Mouse (Mus musculus): ENCODE results near the gene Usp46.
"Not testable (repeated sequence)": the region's sequence is repeated elsewhere in the genome, so short reads cannot be mapped to it uniquely, and the experiment has no call there.

Usp46 gene

DNA sequence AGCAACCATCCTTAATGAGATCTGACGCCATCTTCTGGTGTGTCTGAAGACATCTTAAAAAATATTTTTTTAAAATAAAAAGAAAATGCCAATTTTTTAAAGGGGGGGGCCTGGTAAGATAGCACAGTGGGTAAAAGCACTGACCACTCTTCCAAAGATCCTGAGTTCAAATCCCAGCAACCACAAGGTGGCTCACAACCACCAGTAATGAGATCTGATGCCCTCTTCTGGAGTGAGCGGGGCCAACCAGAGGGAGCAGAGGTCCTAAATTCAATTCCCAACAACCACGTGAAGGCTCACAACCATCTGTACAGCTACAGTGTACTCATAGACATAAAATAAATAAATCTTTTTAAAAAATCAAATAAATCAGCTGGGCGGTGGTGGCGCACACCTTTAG is 2.3 kb upstream of the Usp46 start:
- DNase-seq (ENCODE audit: low read depth, low spot score): not testable (repeated sequence)

DNA sequence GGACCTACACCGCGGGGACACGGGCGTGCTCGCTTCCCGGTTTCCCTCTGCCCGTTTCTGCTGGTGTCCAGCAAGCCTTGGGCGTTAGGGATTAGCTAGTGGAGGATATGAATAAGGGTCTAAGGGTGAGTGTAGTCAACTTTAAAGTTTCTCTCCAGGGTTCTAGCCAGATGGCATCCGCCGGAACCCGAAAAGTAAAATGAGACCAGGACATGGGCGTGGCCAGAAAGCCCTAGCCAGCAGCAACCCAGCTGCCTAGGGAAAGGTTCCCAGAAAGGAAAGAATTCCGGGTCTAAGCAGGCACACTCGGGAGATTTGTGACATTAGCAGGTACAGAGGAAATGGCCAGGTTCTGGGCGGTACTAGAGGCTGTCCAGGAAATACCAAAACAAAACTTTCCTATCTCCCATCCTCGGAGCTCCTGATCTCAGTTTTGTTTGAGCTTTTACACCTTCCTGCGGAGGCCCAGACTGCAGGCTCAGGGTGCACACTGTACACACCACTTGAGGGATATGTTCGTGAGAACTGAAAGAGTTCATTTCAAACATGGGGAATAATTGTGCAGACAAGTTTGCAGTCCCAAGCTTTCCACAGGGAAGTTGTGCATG is 587 bp upstream of the Usp46 start:
- peak; percentile 47 for DNase-seq (ENCODE audit: low read depth, low spot score)

DNA sequence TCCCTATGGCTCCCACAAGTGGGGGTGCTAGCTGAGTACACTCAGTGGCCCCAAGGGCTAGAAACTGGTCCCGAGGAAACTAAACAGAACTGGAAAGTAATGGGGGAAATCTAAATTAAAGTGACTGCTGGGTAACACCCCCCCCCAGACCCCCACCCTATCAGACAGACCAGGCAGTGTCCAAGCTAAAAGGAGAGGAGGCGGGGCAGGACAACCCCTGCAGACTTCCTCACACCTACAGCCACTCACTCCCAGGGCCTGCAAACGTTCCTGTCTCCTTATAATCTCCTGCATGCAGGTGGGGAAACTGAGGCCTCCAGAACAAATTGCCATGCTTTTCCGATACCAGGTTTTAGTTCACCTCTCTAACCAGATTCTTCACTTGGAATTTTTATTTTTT is 885 bp downstream of the Usp46 start:
- DNase-seq (ENCODE audit: low read depth, low spot score): no peak

DNA sequence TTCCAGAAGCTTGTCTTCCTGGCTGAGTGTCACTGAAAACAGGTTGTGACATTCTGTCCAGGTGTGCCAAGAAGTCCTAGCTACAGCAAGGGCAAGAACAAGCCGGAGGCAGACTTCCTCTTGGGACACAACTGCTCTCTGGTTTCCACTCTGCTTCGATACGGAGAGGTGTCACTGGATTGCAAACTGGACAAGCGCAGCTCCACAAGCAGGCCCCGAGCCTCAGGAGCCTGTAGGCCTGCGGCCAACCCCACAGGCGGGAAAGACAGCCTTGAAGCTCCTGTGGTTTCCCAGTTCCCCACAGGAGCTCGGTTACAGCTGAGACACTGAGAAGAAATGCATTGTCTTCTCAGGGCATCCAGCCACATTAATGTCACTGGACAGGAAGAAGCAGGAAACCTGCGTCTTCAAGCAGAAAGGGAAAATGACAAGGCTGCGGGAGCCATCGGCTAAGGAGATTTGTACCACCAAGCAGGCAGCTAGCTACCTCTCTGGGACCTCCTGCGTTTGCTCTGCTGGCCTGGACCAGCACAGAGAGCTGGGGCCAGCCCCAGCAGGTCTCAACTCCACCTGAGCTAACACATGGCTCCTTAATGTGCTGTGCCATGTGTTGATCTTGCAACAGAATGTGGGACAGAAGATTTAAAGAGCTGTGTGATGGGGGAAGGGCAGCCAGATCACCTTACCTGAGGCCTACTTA is 1.7 kb downstream of the Usp46 start:
- no peak for DNase-seq (ENCODE audit: low read depth, low spot score)

DNA sequence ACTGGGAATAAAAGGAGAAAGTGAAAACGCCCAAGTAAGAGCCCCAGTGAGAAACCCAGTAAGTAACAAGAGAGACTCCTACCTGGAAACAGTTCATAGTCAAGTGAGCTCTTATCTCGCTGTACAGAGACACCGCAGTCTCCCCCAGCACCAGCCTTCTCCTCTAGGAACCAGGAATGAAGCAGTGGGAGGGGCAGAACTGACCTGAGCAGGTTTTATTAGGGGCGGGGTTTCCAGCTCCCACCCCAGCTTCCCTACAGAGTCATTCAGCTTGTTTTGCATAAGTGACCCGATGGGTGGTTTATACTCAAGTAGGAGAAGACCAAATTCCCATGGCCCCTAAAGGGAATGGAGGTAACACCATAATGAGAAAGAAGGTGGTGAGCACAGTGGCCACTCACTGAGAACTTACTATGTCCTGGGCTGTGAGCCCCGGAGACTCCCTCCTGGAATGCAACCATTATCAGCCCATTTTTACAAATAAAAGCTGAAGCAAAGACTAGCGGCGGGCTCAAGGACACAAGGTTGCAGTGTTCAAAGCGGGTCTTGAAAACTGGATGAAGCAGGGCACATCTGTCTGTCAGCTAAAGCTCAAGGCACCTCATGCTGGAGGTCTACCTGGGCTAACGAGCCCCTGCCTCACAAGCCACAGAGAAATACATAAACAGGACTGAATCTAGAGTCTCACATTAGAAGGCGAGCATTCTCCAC is 2.5 kb downstream of the Usp46 start:
- DNase-seq (ENCODE audit: low read depth, low spot score): peak; percentile 67

DNA sequence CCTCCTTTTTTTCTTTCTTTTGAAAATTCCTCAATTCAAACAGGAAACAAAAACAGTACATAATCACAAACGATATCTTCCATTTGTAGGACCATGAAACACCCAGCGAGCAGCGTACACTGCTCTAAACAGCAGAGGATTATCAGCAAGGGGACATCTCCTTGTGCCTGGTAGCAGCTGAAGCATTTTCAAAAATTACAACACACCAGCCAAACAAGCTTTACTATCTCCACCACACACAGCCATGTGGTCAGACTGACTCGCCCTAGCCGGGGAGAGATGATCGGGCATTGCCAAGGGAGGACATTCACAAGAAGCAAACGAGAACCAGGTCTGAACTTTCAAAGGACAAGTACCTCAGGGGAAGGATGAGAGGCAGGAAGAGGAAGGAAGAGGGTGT is 3.4 kb downstream of the Usp46 start:
- no peak for DNase-seq (ENCODE audit: low read depth, low spot score)

DNA sequence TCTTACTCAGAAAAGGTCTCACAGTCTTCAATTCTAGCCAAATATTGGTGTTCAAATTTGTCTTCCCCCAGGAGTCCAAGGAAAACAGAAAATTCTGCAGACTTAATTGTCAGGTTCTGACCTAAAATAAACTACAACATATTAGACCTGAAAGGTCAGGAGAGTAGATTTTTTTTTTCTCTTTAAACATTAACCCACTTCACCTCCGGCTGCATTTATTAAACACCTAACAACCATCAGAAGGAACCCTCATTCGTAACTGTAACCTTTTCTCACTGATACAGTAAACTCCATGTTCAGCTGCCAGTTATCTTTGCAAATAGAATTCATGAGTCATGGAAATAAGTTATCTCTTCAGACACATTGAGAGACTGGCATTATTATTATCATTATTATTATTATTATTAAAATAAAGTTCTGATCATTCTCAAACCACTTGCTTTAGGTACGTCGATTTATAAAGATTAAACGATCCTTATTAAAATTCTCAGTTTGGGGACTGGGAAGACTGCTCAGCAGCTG is 4.9 kb downstream of the Usp46 start:
- DNase-seq (ENCODE audit: low read depth, low spot score): no peak

DNA sequence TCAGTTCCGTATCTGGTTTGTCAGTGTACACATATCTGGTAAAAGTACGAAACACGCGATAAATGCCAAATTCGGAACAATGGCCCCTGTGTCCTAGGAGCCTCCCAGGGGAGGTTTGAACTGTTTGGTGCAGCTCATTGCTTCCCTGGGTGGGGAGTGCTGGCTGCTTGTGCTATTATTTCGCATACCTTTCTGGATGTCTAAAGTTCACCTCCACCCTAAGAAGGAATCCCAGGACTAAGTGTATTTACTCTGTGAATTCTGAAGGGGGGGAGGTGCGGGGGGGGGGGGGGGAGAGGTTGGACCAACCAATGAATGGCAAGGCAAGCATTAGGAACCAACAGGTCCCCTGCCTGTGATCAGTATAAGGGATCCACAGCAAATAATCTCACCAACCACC is 6.0 kb downstream of the Usp46 start:
- DNase-seq (ENCODE audit: low read depth, low spot score): no peak

DNA sequence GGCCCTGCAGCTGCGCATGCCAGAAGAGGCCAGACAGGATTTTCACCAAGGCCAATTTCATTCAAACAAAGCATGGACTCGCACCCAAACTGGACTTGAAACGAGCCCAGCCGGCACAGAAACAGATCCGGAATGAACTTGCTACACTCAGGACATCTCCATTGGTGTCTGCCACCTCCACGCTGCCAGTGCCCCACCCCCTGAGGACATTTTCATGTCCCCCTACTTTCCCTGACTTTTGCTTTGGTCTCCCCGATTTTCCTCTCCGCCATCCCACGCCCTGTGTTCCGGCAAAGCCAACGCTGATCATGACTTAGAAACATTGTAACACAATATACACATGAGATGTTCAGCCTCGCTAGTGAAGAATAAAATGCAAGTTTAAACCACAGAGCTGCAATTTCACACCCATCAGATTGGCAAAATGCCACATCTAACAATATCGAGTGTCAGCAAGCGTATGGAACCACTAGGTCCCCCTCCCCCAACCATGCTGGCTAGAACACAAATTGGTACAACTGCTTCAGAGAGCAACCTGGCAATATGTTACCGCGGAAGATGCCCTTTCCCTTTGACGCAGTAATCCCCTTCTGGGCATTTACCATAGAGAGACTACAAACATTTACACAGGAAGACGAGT is 6.7 kb downstream of the Usp46 start:
- no peak for DNase-seq (ENCODE audit: low read depth, low spot score)

DNA sequence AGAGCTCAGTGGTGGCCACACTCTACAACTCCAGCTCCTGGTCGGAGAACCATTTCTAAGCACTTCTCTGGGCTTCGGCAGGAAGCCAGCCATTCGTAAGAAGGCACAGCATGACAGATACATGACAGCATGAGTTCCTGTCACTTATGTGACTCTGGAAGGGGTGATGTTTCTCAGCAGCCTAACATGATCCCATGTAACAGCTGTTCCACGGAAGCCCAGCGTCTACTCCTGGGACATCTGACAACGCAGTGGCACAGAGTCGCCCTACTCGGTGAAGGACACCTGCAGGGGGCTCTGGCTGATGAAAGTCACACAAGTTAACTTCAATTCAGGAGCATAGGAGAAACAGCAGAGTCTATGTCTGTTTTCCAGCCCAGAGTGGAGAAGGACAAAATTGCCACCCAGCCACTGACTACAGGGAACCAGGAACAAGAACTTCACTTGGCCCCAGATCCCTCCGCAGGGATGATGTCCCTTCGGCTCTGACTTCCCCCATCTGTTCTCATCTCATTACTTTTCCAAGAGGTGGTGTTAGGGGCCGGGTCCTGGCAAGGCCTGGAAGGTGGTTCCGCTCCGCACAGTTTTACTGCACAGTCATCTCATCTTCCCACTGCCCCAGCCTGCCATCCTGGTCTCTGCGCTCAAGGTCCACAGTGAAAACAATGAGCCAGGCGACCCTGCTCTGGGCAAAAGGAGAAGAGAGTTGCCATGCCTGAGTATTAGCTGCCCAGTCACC is 15.9 kb downstream of the Usp46 start:
- DNase-seq (ENCODE audit: low read depth, low spot score): no peak

DNA sequence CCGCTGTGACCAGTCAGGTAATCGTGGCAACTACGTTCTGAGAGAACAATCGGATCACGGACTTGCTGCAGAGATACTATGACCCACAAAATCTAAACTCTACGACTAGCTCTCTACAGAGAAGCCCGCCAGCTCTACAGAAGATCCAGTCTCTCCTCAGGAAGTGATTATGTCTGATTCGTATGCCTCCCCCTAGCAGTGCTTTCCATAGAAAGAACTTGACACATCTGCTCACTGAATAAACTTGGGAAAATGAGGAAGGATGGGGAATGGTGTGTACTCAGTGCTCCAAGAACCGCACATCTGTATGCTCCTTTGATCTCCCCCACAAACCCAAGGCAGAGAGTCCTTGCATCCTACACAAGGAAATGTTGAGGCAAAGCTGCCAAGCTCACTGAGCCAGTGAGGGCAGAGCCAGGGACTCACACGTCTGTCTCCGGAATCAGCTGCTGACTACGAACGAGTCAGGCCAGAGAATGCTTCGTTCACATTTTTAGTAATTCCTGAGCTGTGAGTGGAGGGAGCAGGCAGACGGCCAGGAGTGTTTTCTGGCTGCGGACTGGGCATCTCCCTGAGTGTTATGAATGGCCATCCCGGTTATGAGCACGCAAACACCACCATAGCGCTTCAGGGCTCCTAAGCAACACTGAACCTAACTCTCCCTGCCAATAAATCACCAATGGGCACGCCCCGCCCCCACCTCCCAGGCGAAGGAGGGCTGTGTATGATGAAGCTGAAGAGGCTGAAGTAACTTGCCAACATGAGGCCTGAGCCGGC is 16.6 kb downstream of the Usp46 start:
- no peak for DNase-seq (ENCODE audit: low read depth, low spot score)

DNA sequence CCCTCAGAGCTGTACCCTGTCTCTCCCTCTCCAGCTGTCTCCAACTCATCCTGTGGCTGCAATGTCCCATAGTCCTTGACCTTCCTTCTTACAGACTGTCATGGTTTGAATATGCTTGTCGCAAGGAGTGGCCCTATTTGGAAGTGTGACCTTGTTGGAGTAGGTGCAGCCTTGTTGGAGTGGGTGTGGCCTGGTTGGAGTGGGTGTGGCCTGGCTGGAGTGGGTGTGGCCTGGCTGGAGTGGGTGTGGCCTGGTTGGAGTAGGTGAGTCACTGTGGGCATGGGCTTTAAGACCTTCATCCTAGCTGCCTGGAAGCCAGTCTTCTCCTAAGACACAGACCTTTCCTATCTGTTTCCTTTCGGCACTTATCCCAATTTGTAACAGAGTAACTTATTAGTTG is 17.3 kb downstream of the Usp46 start:
- no peak for DNase-seq (ENCODE audit: low read depth, low spot score)

DNA sequence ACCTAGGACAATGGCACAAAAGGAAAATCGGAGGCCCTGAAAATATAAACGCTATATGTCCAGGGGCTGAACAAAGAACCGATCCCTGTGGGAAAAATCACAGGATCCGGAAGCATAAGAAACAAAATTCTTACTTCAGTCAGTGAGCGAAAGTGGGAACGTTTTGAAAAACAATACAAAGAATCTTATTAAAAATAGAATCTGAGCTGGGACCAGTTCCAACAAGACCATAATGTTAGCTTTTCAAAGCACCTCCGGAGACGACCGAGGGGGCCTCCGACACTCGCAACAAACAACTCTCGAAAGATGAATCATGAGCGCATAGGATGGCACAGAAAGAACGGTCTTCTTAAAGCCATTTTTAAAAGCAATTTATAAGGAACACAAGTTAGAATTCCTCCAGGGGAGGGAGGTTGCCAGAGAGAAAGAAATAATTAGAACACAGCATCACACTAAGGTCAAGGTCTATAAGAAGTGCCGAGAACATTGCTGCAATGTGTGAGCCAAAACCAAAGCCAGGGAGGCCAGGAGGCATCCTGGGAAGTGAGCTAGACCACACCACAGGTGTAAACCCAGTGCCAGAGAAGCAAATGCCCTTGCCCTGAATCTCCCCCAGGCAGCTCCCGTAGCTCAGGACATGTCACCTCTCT is 19.3 kb downstream of the Usp46 start:
- DNase-seq (ENCODE audit: low read depth, low spot score): no peak

DNA sequence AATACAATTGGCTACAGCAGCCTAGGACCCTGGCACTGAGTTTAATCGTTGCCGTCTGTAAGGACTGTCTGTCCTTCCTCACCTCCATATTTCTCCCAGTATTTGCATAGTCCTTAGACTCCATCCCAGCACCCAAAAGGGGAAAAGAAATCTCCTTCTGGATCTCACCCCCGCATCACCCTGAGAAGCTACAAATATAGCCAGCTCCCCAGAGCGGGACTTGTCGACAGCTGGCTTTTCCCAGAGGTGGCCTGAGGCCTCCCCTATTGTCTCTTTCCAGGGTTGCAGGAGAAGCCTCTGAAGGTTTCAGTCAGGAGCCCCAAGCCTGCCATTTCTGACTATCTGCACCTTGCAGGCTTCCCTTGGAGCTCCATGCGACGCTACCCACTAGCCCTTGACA is 23.6 kb downstream of the Usp46 start:
- no peak for DNase-seq (ENCODE audit: low read depth, low spot score)

DNA sequence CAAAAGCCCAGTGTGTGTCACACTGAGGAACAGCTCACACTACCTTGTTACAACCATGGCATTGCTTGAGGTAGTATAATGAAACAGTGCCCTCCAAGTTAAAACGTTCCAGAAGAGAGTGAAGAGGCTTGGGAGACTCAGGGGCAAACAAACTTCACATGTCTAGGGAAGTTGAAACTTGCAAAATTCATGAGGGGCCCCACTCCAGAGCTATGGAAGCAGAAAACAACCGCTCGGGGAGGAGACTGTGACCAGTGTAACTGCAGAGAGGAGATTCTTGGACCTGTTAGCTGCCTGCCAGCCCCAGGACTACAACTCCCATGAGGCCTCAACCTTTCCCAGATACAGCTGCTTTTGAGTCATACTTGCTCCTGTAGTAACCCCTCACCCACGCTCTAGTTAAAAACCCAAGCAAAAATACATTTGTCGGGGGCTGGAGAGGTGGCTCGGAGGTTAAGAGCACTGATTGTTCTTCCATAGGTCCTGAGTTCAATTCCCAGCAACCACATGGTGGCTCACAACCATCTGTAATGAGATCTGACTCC is 25.4 kb downstream of the Usp46 start:
- no peak for DNase-seq (ENCODE audit: low read depth, low spot score)

DNA sequence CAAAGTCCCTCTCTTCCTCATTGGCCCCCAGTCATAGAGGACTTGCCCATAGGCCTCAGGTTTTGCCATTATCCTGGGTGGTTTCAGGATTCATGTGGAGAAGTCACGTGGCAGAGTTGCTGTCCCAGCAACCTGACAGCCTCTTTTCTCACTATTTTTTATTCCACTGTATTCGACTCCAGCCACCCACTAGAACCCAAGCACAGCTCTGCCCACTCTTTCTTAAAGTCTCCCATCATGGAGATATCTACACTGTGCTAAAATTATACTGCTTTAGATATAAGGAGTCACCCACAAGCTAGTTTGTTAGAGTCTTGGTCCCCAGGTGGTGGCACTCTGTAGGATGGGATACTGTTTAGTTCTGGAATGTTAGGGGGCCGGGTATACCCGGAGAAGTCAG is 27.7 kb downstream of the Usp46 start:
- DNase-seq (ENCODE audit: low read depth, low spot score): no peak

DNA sequence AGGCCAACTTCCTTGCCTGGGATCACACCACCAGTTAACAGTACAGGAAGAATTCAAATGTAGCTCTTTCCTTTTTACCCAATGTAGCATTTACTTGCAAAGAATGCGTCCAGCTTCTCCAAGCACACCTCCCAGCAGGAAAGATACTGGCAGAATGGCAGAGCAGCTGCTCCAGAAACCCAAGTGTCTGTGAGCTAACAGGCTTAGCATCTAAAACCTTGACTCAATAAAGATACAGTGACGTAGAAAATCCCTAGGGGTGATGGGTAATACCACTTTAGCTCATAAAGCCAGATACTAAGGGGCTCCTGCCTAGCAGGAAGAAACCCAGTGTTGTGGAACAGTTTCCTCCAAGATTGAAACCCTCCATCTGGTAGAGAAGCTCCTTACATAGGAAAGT is 32.8 kb downstream of the Usp46 start:
- DNase-seq (ENCODE audit: low read depth, low spot score): no peak

DNA sequence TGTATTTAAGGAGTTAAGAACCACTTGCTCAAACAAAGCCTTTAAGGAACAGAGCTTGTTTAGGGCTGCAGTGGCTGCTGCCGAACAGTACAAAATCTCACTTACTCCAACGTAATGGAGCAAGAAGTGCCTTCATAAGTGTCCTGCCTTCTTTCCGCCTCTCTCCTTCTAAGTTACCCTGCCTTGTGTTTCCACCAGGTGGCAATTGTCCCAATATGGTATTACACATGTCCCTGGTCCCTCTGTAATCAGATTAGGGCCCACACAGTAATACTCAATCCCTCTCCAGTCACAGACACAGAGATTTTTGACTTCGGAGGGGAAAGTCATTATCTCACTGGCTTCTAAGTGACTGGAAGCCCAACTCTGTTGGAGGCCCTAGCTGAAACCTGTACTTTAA is 34.1 kb downstream of the Usp46 start:
- no peak for DNase-seq (ENCODE audit: low read depth, low spot score)

DNA sequence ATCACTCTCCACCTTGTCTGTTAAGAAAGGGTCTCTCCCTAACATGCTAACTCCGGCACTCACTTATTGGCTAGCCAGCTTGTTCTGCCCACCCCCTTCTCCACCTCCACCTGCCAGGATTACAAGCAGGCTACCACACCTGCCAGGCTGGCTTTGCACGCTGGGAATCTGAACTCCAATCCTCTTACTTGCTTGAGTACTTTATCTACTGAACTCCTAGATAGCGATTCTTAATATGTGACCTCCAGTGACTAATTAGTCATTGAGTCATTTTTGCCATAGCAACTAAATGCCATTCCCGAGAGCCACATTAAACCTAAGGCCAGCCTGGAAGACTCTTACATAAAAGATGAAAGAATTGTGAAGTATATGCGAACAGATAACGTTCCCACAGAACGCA is 38.4 kb downstream of the Usp46 start:
- no peak for DNase-seq (ENCODE audit: low read depth, low spot score)
